Mouse (Mus musculus): ENCODE measurements around the gene Ildr1. TPM values are rescaled to one million over a fixed set of nuclear protein-coding genes. Genes with fewer than 3 reads are reported as not detected.

The Ildr1 gene
- polyA plus RNA-seq, 2 experiments from 2014 or later = 6.3 to 7.3 TPM

DNA sequence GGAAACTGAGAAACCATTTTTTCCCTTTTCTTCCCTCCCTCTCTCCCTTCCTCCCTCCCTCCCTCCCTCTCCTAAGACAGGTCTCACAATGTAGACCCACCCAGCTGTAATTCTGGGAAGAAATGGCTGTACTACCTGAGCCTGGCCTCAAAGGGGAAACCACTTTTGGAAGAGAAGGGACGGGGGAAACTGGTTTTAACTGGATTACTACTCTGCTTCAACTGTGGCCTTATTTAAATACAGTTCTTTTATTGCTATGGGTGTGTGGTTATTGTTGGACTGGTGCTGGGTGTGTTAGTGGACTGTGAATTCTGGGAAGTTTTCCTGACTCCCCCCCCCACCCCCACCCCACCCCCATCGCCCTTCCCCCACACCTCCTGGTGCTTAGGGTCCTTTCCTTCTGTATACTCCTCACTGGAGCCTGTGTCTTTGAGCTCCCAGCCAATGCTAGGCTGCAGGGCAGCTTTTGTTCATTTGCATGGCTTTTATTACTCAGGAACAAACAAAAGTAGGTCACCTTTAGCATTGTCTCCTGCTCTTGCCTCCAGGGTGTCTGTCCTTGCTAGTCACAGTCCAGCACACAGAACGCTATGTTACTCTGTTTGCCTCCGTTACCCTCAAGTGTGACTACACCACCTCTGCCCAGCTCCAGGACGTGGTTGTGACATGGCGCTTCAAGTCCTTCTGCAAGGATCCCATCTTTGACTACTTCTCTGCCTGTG, 14.1 kb downstream of the Ildr1 start:
- no peak for ATAC-seq

DNA sequence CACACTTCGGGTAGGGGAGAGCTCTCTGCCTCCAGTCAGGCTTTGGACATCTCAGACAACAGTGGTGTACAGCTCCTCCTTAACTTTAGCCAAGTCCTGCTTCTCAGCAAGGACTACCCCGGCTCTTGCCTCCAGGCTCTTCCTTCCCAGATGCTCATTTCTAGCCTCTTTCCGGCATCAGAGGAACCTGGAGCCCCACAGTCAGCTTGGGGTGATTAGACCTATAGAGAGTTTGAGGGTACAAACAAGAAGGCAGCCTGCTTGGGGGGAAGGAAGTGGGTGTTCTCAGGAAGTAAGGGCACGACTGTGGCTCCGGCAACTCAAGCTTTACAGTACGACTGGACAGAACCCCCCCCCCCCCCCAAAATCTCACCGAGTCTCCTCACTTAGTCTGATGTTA, 15.0 kb downstream of the Ildr1 start:
- ATAC-seq = peak; percentile 45

DNA sequence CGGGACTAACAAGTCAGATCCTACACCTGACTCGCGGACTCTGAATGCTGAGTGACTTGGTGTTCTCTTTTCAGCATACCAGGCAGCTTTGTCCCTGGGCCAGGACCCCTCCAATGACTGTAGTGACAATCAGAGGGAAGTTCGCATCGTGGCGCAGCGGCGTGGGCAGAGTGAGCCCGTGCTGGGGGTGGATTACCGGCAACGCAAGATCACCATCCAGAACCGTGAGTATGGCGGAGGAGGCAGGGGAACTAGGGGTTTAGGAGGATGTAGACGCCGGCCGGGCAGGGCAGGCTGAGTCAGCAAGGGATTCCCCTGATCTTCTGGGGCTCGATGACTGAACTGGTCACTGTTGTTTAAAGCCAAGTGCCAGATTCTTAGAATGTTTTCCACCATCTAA, 15.6 kb downstream of the Ildr1 start:
- ATAC-seq = peak; percentile 86

DNA sequence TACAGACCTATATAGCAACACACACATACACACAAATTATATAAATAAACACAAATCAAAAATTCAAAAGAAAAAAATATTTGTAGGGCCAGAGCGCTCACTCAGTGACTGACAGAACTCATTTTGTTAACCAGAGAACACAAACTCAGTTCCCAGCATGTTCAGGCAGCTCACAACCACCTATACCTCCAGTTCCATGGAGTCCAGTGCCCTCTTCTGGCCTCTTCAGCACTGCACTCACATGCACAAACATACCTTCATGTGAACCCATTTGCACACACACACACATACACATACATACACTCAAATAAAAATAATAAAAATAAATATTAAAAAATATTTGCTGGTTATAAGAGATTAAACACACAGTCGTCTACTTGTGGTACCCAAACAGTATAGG, 17.0 kb downstream of the Ildr1 start:
- ATAC-seq = no peak

DNA sequence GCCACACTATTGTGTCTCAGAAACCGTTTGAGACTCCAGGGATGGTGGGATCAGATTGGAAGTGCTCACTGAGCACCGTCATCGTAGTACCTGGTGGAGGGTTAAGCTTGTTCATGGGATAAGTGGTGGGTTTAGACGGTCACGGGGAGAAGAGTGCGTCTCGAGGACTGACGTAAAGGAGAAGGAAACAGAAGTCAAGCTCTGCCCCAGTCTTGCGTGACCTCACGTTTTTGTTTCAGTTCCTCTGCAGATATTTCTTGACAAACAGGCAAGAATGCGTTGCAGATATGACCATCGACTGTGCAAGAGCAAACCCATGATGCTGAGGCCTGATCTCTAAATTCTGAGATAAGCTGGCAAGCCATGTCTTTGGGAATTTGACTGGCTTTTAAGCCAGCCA, 18.0 kb downstream of the Ildr1 start:
- ATAC-seq = no peak

DNA sequence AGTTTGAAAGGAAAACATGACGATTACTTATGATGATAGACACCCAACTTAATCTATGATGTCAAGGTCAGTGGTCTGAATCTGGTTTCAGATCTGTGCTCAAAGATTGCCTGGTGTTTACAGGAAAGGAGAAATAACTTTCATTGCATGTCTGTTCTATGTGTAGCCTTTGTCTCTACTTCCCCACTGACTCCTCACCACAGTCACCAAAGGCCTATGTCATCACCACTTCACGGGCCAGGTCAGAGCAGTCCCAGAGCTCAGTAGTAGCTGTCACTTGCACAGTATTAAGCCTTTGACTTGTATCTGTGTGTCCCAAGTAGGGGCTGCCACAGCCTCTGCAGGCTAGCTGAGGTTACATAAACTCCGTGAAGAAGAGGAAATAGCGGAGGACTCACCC, 23.7 kb downstream of the Ildr1 start:
- ATAC-seq = no peak

DNA sequence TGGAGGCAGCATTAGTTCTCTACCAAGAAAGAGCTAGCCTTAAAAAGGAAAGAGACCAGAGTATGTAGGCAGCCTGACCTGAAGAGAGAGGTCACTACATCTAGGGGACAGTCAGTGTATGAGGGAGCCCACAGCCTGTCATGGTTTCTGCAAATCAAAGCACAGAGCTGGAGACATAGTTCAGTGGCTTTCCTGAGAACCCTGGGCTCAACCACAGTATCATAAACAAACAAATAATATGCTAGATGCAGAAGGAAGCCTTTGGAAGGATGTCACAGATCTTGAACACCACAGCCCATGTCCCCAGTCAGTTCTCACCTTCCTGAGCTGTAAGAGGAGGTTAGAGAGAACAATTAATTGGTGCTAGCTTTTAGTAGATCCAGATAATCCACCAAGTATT, 24.9 kb downstream of the Ildr1 start:
- ATAC-seq = no peak

DNA sequence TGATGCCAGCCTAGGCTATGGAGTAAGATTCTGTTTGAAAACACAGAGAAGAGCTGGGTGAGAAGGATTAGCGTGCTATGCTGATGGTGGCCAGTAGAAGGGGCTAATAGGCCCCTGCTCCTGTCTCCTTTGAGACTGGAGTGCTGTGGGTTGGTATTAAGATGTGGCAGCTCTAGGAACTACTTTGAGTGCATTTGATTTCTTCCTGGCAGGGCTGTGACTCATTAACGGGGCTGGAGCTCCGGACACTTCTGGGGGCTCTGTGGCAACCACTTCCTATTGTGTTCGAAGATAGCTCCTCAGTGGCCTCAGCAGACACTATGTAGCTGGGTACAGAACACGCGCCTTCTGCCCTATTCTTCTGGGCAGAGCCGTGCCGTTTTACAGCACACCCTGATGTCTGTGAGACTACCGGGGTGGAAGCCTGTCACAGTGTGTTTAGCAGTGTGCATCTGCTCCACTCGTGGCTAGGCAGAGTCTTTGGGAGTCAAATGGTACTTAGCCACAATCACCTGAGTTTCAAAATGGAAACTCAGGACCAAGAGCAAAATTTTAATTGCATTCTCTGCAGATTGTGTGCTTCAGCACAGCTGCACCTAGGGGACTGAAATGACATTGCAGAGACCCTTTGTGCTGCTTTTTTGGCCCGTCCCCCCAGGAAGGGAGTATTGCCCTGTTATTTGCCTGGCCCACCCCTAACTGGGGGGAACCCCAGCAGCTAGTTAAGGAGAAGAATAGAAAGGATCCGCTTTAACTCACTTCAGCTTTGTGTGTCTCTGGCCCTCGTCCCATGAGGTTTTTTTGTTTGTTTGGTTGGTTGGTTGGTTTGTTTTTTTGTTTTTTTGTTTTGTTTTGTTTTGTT, 26.6 kb downstream of the Ildr1 start:
- ATAC-seq = peak; percentile 78

DNA sequence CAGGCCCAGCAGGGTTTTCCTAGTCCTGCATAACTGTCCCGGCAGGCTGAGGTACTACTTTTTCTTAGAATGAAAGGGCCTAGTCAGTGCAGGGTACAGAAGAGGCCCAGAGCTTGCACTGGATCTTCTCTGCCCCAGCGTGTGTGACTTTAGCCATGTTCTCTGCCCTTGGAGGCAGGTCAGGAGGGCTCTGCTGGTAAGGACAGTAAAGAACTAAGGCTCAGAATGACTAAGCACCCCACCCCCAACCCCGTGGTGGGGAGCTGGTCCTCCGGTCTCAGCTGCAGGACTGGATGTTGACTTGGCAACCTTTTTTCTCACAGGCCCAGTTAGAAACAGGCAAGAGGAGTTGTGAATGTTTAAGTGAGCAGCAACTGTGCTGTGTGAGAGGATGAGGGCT, 29.0 kb downstream of the Ildr1 start:
- no peak for ATAC-seq

DNA sequence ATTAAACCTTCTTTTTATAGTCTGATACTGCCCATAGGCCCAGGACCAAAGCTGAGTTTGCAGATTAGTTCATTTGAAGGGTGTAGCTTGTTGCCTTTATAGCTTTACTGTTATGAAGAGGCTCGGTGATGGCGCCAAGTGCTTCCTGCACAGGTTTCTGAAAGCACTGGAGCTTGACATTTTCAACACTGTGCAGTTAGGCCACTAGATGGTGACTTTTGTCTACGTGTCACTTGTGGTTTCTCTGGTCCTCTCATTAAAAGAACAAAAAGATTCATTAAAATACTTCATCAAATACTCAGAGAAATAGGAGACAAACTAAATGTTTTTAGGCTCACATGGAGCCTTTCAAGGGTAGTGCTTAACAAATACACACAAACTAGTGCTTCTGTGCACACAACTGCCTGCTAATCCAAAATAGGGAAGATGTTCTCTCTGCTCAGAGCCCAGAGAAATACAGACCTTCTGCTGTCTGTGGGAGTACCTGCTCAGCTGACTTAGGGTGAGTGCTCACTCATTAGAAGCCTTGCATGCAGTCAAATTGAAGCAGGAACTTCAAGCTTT, 30.2 kb downstream of the Ildr1 start:
- ATAC-seq = peak; percentile 28

DNA sequence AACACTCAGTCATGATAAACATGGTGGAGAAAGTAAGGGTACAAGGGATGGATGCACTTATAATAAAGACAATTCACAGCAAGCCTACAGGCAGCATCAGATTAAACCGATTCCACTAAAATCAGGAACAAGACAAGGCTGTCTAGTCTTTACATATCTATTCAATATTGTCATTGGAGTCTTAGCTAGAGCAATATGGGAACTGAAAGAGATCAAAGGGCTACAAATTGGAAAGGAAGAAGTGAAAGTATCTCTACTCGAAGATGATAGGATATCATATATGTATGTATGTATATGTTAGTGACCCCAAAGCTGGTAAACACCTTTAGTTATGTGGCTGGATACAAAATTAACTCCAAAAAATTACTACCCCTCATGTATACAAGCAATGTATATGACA, 35.2 kb downstream of the Ildr1 start:
- no peak for ATAC-seq

DNA sequence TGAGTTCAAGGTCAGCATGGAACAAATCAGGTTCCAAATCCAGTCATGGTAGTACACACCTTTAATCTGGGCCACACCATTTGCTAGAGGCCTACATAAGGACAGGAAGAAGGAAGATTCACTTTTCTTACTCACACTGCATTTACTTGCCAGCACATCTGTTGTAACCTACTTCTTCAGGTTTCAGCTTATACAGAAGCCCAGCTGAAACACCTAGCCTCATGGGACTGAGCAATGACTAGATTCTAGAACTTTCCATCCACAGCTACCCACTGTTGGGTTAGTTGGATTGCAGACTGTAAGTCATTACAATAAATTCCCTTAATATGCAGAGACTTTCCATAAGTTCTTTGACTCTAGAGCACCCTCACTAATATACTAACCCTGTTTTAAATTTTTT, 38.8 kb downstream of the Ildr1 start:
- ATAC-seq = no peak

DNA sequence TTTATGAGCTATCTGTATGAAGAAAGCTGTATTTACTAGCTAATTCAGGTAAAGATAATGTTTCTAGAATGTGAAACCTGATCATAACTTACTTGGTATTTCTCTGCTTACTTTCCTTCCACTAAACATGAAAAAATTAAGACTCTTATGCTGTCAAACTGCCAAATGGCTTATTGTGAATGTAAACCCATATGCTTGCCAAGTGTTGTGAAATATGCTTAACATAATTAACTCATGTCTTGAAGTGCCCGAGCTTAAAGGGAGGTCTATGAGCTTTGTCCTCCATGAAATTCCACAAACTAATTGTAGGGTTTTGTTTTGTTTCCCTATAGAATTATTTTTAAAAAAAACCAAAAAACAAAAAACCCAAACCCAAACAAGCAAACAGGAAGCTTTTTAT, 40.0 kb downstream of the Ildr1 start:
- ATAC-seq = no peak

DNA sequence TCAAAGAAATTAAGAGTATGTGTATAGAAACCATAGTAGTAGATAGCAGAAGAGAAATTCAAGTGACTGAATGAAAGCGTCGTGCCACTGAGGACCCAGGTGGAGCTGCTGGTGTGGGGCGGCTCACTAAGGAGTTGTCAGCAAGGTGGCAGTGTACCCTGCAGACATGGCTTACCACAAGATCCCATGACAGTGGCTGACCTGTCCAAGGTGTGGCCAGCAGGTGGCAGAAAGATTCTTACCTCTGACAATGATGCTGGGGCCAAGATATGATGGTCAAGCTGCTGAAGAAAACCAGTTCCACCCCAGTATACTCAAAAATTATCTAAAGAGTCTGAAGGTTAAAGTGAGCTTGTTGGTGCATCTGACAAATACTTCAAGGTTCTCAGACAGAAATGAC, 41.6 kb downstream of the Ildr1 start:
- no peak for ATAC-seq

DNA sequence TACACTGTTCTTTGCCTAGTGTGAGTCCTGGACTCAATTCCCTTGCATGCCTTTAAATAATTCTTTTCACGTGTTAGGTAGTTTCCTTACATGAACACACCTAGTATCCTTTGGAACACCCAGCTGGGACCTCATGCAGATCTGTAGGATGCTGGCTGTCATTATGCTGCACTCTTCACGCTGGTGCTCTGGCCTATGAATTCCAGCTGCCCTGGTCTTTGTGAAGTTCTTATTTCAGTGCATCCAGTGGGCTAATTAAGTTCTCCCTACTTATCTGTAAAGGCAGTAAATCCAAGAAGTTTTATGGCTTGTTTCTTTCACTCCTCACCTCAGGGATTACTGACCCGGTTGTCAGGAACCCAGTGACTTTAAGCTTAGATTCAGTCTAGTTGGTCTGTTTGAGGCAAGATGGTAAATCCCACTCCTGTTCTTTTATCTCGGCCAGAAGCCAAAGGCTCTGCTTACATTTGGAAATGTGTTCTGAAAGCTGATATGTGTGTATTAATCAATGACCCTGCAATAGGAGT, 45.7 kb downstream of the Ildr1 start:
- no peak for ATAC-seq

DNA sequence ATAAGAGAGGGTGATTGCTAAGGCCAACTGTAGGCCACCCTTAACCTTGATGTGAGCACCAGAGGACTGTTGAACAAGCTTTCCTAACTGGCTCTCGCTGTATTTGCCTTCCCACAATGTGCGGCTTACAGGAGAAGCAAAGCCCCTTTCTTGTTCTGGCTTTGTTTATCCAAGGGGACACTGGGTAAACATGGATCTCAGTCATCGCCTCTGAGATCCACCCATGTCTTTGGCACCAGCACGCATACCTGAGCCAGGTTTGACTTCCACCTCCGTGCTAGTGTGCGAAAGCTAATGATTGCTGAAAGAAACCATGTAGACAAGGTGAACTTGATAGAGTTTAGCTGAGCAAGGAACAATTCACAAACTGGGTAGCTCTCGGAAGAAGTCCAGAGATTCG, 49.8 kb downstream of the Ildr1 start:
- ATAC-seq = no peak

DNA sequence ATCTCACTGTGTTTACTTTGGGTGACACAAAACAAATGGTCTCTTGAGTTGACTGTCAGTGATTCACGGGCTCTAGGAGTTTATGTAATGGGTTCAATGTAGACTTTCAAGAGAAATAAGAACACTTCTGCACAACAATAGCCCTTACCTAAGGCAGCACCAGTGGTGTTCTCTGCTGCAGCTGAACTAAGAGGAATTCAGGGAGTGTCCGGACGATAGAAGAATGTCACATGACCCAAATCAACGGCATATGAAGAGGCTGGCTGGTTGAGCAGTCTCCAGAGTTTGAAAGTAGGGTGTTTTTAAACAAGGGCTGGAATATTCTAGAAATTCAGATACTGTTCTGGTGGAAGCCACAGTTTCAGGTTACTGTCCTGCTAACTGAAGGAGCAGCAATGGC, 53.3 kb downstream of the Ildr1 start:
- no peak for ATAC-seq

DNA sequence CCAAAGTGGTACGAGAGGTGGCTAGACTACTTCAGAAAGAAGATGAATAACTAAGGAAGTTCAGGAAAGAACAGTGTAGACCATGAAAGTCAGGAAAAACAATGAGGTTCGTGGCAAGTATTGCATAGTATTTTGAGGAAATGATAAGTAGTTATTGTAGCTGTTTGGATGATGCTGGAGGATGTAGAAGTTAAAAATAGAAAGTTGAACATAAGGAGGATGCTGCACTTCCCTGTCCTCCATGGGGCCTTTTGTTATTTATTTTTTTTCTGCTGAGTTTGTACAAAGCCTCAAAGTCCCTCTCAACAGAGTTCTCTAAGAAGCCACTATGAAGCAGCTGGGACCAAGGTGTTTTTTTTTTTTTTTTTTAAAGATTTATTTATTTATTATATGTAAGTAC, 54.0 kb downstream of the Ildr1 start:
- ATAC-seq = no peak

DNA sequence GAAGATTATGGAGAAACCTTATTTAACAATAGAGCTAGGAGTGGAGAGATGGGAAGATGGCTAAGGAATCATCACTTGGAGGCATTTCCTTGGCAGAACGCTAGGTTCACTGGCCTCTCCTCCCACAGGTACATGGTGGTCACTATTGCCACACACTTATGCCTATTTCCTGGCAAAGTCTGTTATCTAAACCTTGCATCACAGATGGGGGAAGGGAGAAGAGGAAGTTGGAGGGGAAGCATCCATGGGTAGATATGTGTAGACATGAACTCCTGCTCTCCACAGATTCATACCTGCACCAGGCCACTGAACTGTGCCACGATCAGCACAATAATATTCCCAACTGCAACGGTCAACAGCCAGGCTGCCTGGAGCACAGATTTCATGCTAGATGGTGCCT, 58.2 kb downstream of the Ildr1 start:
- ATAC-seq = no peak

DNA sequence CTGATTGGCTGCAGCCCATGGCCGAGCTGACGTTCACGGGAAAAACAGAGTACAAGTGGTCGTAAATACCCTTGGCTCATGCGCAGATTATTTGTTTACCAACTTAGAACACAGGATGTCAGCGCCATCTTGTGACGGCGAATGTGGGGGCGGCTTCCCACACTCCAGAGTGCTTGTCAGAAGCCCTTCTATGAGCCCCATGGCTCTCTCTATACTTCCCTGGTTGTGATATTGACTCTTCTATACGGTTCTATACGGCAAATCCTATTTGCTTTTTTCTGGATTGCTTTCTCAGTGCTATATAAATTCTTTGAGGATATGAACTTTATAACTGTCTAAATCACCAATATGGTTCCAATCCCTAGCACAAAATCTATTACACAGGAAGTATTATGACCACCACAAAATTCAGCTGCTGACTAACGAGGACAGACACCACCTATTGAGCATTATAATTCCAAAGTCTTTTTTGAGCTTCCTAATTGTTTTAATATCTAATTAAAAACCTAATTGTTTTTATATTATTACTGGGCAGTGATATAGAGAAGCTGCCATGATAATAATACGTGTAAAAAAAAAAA, 76.5 kb downstream of the Ildr1 start:
- peak; percentile 91 for ATAC-seq

DNA sequence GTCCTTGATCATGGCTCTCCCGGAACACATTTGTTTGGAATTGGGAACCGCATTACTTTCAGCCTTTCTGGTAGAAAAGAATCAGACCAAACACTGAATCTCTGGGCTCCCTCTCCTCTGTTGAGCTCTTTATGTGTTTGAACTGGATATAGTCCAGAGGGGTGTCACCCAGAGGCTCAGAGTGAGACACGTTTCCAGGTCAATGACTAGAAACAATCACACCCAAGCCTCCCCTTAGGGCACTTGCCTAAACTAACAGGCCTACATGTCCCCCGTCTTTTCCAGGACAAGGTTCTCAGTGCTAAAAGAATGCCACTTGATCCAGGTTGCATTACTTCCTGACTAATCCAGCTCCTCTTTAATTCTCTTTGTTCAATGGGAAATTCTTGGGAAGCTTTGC, 77.1 kb downstream of the Ildr1 start:
- no peak for ATAC-seq

DNA sequence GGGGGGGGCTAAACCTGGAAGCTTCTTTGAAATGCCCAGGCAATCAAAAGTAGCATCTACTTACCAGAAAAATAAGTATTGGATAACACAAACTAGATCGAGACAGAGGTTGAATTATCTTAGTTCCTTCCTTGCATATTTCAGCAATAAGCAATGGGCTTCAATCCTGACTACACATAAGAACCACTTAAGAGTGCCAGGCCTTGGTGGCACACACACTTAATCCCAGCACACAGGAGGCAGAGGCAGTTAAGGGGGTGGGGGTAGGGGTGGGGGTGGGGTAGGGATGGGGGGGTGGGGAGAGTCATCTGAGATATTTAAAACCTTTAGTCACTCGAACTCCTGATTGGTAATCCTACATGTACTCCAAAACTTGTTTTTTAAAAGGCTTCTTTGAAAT, 77.5 kb downstream of the Ildr1 start:
- no peak for ATAC-seq

DNA sequence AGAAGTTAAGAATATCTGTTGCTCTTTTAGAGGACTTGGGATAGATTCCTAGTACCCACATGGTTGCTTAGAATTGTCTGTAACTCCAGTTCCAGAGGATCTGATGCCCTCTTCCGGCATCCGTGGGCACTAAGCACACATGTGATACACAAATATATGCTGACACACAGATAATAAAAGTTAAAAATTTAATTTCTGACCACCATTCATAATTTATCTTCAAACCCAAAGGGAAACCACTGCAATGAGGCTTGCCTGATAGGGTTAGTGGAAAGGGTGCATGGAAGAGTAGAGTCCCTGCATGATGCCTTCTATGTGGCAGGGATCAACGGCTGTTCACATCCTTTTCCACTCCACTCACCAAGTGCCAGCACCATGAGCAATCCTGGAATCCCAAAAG, 77.9 kb downstream of the Ildr1 start:
- ATAC-seq = no peak
